Mouse (Mus musculus): ENCODE results near the gene Wtap. TPM values are rescaled to one million over a fixed set of nuclear protein-coding genes. Genes with fewer than 3 reads are reported as not detected.
"Not testable (repeated sequence)": the region's sequence is repeated elsewhere in the genome, so short reads cannot be mapped to it uniquely, and the experiment has no call there.

Wtap gene
- polyA plus RNA-seq, 1 experiment from 2014 or later = 152 TPM

DNA sequence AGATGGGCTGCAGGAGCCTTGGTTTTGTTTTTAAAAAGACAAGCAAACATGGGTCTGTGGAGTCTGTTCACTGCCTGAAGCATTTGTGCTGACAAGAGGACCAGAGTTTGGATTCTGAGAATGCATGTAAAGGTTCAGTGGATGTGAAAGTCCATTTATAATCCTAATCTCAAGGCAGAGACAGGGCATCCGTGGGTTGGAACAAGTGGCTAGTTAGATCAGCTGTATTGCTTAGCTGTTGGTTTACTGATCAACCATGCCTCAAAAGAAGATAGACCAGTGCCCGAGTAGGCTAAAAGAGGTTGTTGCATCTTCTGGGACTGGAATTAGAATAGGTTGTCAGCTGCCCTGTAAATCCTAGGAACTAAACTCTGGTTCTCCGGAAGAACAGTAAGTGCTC is 30.5 kb downstream of the Wtap start:
- no peak overlapping the region for H3K4me2 ChIP-seq
- 87% methylated on average over 3 of the region's 3 CpGs for WGBS
- peaks cover 7% of the 10 kb centered on the region for H3K4me1 ChIP-seq (replicated peaks)
- H3K27ac ChIP-seq = no peak overlapping the region
- no peaks in the 10 kb centered on the region for H3K27me3 ChIP-seq
- no peak for ATAC-seq (ENCODE audit: insufficient number of reproducible peaks, insufficient read depth, low FRiP score, low TSS enrichment, low read depth)
- no peak overlapping the region for H3K4me3 ChIP-seq (replicated peaks)
- peaks cover 34% of the 10 kb centered on the region for H3K36me3 ChIP-seq
- no peaks in the 10 kb centered on the region for H3K9me3 ChIP-seq
- no peak overlapping the region for H3K9ac ChIP-seq (replicated peaks)

DNA sequence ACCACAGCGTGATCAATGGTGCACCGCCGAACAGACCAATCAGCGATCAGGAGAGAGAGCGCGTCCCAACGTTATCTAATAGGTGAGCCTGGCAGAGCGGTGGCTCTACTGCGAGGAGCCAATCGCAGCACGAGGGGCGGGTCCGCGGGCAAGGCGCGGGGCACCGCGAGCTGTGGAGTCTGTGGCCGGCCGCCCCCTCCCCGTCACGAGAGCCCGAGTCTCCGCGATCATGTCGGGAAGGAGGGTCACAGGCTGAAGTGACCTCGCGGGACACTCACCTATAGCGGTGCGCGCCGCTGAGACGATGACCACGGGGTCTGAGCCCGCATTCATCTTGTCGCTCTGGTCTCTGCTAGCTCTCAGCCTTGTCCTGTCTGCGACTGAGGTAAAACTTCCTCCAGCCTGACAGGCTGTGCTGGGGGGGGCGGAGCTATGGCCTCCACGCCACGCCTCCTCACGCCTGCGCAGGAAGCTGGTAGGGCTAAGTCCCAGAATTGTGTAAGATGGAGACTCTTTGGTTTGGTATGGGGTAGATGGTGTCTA is 33.6 kb downstream of the Wtap start, which contains the start of gene Acat2:
TSS of gene Acat2 (minus strand) at position 417 of the 543 bp plus-strand sequence.
- Histone ChIP-seq H3K4me3 (replicated peaks) (peak within 1 kb of the TSS; percentile 68), H3K27me3 (no peaks in the 10 kb centered on the region), H3K9me3 (no peaks in the 10 kb centered on the region), H3K9ac (replicated peaks) (peak within 1 kb of the TSS; percentile 57), H3K27ac (peak within 1 kb of the TSS; percentile 87), H3K36me3 (peaks cover 25% of the 10 kb centered on the region), H3K4me2 (peak within 1 kb of the TSS; percentile 70), H3K4me1 (replicated peaks) (peaks cover 7% of the 10 kb centered on the region)
- ATAC-seq (ENCODE audit: insufficient number of reproducible peaks, insufficient read depth, low FRiP score, low TSS enrichment, low read depth) = peak; percentile 98
- 1% methylated on average over 42 of the region's 42 CpGs for WGBS

DNA sequence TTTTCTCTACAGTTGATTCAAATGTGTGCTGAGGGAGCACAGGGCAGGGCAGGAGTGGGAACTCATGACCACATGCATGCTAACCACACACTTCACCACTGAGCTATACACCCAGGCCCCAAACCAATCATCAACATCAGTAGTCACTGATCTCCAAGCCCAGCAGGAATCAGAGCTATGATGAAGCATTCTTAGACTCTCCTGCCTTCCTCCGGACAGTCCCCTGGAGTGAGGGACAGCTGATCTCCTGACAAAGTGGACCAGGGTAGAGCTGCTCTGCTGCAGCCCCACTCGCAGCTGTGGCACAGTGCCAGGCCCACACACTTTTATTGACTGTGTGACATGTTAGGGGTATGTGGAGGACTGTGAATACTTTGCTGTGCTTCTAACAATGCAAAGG is 34.6 kb downstream of the Wtap start:
- H3K27ac ChIP-seq; H3K9ac ChIP-seq (replicated peaks); ATAC-seq (ENCODE audit: insufficient number of reproducible peaks, insufficient read depth, low FRiP score, low TSS enrichment, low read depth); H3K9me3 ChIP-seq; H3K27me3 ChIP-seq; H3K4me1 ChIP-seq (replicated peaks): not testable (repeated sequence)
- H3K4me3 ChIP-seq (replicated peaks) = peak overlapping the region; percentile 30; the same call in 1 of the 2 replicates
- peak overlapping the region; percentile 51 for H3K4me2 ChIP-seq
- peaks cover 24% of the 10 kb centered on the region for H3K36me3 ChIP-seq
- WGBS = 48% methylated on average over 2 of the region's 2 CpGs

DNA sequence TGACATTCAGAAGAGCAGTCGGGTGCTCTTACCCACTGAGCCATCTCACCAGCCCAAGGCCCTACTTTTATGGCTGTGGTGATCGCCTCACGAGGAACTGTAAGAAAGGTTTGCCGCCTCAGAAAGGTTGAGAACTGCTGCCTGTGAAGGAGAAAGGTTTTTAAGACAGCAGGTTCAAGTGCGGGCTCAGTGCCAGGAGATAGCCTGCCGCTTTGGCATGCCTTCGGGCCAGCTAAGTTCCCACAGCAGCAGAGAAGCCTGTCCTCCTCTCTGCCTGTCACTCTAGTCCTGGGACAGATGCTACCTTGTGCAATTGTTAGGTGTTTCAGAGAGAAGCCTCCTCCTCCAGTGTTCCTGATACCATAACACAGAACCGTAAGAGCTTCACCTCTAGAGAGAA is 37.3 kb downstream of the Wtap start:
- WGBS = 93% methylated on average over 8 of the region's 8 CpGs
- Histone ChIP-seq H3K4me1 (replicated peaks) (peaks cover 7% of the 10 kb centered on the region), H3K27me3 (no peaks in the 10 kb centered on the region), H3K27ac (no peak overlapping the region), H3K9me3 (no peaks in the 10 kb centered on the region), H3K9ac (replicated peaks) (no peak overlapping the region), H3K36me3 (peaks cover 44% of the 10 kb centered on the region), H3K4me2 (no peak overlapping the region), H3K4me3 (replicated peaks) (no peak overlapping the region)
- ATAC-seq (ENCODE audit: insufficient number of reproducible peaks, insufficient read depth, low FRiP score, low TSS enrichment, low read depth) = no peak

DNA sequence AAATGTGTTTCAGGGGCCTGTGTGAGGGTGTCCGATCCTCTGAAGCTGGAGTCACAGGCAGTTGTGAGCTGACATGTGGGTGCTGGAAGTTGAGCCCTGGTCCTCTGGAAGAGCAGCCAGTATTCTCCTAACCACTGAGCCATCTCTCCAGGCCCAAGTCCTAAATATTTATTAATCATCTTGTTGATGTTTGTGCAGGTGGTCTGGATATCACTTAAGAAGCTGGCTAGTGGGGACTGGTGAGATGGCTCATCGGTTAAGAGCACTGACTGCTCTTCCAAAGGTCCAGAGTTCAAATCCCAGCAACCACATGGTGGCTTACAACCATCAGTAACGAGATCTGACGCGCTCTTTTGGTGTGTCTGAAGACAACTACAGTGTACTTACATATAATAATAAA is 44.3 kb downstream of the Wtap start:
- Histone ChIP-seq H3K9ac (replicated peaks) (no peak overlapping the region), H3K27me3 (no peaks in the 10 kb centered on the region), H3K4me3 (replicated peaks) (no peak overlapping the region), H3K9me3 (no peaks in the 10 kb centered on the region), H3K36me3 (peaks cover 77% of the 10 kb centered on the region), H3K4me2 (no peak overlapping the region), H3K27ac (no peak overlapping the region), H3K4me1 (replicated peaks) (no peaks in the 10 kb centered on the region)
- ATAC-seq (ENCODE audit: insufficient number of reproducible peaks, insufficient read depth, low FRiP score, low TSS enrichment, low read depth) = no peak
- WGBS = 93% methylated on average over 5 of the region's 5 CpGs

DNA sequence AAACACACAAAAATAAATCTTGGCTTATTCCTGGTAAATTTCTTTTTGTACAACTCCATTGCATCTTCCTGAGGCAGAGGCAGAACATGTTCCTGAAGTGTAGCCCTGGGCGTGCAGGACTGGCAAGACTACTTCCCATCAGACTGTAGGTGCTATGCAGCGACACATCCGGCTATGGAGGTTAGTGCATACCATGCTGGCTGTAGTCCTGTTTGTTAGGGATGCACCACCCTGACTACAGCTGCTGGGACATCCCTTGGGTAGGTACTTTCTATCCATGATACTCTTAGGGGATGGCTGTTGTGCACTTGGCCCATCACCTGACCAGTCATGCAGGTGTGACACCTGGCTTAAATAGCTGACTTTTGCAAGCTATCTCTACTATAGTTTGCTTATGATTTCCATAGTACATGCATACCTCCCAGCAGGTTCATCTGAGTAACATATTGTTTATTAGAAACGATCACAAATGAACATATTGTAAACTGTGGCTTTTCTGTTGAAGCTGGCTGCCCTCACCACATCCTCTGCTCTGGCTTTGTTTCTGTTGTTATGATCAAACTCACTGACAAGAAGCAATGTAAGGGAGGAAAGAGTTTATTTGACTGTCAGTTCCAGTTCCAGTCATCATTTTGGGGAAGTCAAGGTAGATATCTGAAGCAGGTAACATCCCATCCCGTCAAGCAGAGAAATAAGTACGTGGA is 51.4 kb downstream of the Wtap start:
- Histone ChIP-seq H3K4me3 (replicated peaks) (no peak overlapping the region), H3K9ac (replicated peaks) (no peak overlapping the region), H3K27ac (no peak overlapping the region), H3K36me3 (peaks cover 50% of the 10 kb centered on the region), H3K27me3 (no peaks in the 10 kb centered on the region), H3K9me3 (no peaks in the 10 kb centered on the region), H3K4me1 (replicated peaks) (peaks cover 11% of the 10 kb centered on the region), H3K4me2 (no peak overlapping the region)
- 91% methylated on average over 6 of the region's 6 CpGs for WGBS
- no peak for ATAC-seq (ENCODE audit: insufficient number of reproducible peaks, insufficient read depth, low FRiP score, low TSS enrichment, low read depth)

DNA sequence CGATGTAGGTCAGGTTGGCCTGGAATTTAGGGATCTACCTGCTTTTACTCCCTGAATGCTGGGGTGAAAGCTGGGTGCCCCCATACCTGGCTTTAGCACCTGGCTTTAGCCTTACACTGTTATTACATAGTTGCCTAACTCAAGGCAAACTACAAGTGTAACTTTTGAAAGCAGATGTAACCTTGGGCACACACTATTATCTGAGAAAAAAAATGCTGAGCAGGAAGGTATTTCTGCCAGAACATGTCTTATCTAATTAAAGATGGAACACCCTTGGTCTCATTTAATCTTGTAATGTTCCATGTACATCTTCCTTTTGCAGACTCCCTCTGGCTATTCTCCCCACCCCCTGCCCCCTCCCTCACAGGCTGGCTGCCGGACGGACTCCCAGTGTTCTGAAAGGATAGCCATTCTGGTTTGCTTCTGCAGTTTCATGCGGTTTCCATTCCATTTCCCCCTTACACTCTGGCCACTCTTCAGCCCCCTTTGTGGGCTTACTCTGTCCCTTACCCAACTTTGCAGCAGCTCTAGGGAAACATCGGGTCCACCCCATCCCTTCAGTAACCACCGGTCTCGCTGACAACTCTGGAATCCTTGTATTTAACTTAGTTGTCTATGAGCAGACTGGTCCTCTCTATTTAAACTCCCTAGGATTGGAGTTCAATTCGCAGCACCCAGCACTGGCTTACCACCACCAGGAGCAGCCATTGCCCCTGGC is 52.3 kb downstream of the Wtap start:
- Histone ChIP-seq H3K9me3 (no peaks in the 10 kb centered on the region), H3K4me1 (replicated peaks) (peaks cover 11% of the 10 kb centered on the region), H3K27me3 (no peaks in the 10 kb centered on the region), H3K36me3 (peaks cover 45% of the 10 kb centered on the region), H3K4me3 (replicated peaks) (no peak overlapping the region), H3K27ac (no peak overlapping the region), H3K4me2 (no peak overlapping the region), H3K9ac (replicated peaks) (no peak overlapping the region)
- ATAC-seq (ENCODE audit: insufficient number of reproducible peaks, insufficient read depth, low FRiP score, low TSS enrichment, low read depth) = no peak
- 80% methylated on average over 8 of the region's 8 CpGs for WGBS

DNA sequence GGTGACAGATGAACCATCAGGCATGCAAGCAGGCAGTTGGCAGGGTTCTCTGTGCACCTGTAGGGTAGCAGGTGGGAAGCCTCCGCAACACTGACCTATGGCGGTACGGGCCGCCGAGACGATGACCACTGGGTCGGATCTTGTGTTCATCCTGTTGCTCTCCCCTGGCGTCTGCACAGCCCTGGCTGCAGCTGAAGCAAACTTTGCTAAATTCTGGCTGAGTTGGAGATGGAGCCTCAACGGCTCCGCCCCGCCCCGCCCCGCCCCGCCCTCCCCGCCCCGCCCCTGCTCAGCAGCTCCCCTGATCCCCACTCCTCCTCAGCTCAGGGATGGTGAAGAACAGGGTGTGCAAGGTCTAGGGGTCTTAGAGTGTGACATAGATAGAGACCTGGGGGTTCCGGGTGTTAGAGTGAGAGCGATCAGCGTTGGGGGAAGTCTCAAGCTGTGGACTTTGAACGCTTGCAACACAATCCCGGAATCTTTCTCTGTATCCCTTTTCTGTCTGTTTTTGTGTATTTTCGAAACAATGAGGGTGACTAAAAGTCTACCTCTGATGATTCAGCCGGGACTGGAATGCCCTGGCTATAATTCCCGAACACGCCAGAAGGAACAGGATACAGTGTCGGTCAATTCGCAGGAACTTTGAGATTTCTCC is 53.7 kb downstream of the Wtap start, which contains the start of gene Acat3:
TSS of gene Acat3 (minus strand) at position 450 of the 655 bp plus-strand sequence.
- Histone ChIP-seq H3K4me1 (replicated peaks) (peaks cover 11% of the 10 kb centered on the region), H3K4me2 (peak within 1 kb of the TSS; percentile 63), H3K27me3 (no peaks in the 10 kb centered on the region), H3K27ac (0 out of 2 replicates have a peak within 1 kb of the TSS, but pooled peaks have one; percentile 47), H3K9me3 (no peaks in the 10 kb centered on the region), H3K4me3 (replicated peaks) (peak within 1 kb of the TSS; percentile 32), H3K9ac (replicated peaks) (peak within 1 kb of the TSS; percentile 44), H3K36me3 (peaks cover 32% of the 10 kb centered on the region)
- 15% methylated on average over 27 of the region's 27 CpGs for WGBS
- ATAC-seq (ENCODE audit: insufficient number of reproducible peaks, insufficient read depth, low FRiP score, low TSS enrichment, low read depth) = peak; percentile 50; the same call in 1 of the 2 replicates

DNA sequence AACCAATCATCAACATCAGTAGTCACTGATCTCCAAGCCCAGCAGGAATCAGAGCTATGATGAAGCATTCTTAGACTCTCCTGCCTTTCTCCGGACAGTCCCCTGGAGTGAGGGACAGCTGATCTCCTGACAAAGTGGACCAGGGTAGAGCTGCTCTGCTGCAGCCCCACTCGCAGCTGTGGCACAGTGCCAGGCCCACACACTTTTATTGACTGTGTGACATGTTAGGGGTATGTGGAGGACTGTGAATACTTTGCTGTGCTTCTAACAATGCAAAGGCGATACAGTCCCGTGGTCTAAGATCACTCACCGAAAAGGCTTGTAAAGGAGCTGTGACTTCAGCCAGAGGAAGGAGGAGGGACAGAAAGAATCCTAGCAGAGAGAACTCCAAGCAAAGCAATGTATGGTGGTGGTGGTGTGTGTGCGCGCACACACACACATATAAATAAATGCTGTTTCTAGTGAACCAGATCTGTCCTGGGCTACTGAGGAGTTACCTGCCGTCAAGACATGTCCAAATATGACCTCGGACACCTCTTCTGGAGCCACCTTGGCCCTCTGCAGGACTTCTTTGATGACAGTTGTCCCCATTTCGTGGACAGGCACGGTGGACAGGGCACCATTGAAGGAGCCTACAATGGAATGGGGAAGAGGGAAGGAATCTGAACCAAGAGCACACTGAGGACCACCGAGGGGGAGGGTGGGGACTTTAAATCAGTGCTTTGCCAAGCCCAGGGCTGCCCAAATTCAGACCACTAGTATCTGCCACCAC is 54.4 kb downstream of the Wtap start:
- peaks cover 11% of the 10 kb centered on the region for H3K4me1 ChIP-seq (replicated peaks)
- H3K9ac ChIP-seq (replicated peaks) = peak overlapping the region; percentile 44
- peaks cover 25% of the 10 kb centered on the region for H3K36me3 ChIP-seq
- H3K4me3 ChIP-seq (replicated peaks) = peak overlapping the region; percentile 32
- H3K4me2 ChIP-seq = peak overlapping the region; percentile 63
- not testable (repeated sequence) for H3K27me3 ChIP-seq, H3K9me3 ChIP-seq, H3K27ac ChIP-seq
- WGBS = 44% methylated on average over 2 of the region's 12 CpGs
- peak; percentile 58; the same call in 1 of the 2 replicates for ATAC-seq (ENCODE audit: insufficient number of reproducible peaks, insufficient read depth, low FRiP score, low TSS enrichment, low read depth)

DNA sequence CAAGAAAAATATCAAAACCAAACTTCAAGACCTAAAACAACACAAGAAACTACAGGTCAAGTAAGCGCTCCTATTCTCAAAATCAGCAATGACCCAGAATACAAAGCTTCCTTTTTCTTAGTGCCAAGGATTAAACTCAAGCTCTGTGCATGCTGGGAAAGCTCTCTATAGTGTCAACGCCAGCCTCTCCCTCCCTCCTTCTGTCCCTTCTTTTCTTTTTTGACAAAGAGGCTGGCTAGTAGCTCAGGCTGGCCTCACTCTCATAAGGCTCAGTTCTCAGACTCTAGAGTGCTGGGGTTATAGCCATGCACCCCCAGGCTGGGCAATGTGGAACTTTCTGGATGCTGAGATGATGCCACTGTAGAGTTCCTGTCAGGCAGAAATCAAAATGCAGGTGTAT is 55.9 kb downstream of the Wtap start:
- 58% methylated on average over 2 of the region's 2 CpGs for WGBS
- Histone ChIP-seq H3K27ac (no peak overlapping the region), H3K27me3 (no peaks in the 10 kb centered on the region), H3K9me3 (no peaks in the 10 kb centered on the region), H3K4me3 (replicated peaks) (no peak overlapping the region), H3K9ac (replicated peaks) (no peak overlapping the region), H3K36me3 (peaks cover 11% of the 10 kb centered on the region), H3K4me2 (no peak overlapping the region), H3K4me1 (replicated peaks) (peaks cover 11% of the 10 kb centered on the region)
- ATAC-seq (ENCODE audit: insufficient number of reproducible peaks, insufficient read depth, low FRiP score, low TSS enrichment, low read depth) = no peak
